ENCODE assay signal across 7 mouse cellular contexts in genomic region chr8:70383287-70383686, GRCm38 (mm10). TPM values are rescaled to one million over a fixed set of nuclear protein-coding genes. Genes with fewer than 3 reads are reported as not detected.
DNase-seq lines count a peak whose midpoint lies in the region; ATAC-seq and TF ChIP-seq lines count a peak whose summit lies in the region.

No protein-coding gene starts in this region.

- peak; percentile 87 for DNase-seq in NIH3T3 (ENCODE audit: low read depth)
- peak; percentile 77 for DNase-seq in cerebellum, adult 11 months
- DNase-seq in forebrain, postnatal 0 days: peak; percentile 70
- DNase-seq in left cerebral cortex, adult 11 months (ENCODE audit: low spot score): peak; percentile 65
- DNase-seq in lung, postnatal 25 days (ENCODE audit: low spot score): peak; percentile 66
- peak; percentile 55 for DNase-seq in right cerebral cortex, postnatal 14 days

- no peak overlapping the region for H3K9ac ChIP-seq in forebrain, postnatal 0 days
- no peak overlapping the region for H3K9ac ChIP-seq in hindbrain, embryonic 16.5 days (ENCODE audit: low read depth, low read length)

- peak; percentile 80 for TF ChIP-seq CTCF in forebrain, postnatal 0 days (IDR thresholded peaks at IDR 0.05; ENCODE audit: low read depth)

- peaks cover 9% of the 10 kb centered on the region for H3K27me3 ChIP-seq in forebrain, postnatal 0 days (ENCODE audit: insufficient read depth, low read length)
- H3K27me3 ChIP-seq in hindbrain, embryonic 16.5 days (replicated peaks; ENCODE audit: control insufficient read depth, insufficient read depth, low read length): peaks cover 12% of the 10 kb centered on the region

- H3K4me2 ChIP-seq in forebrain, postnatal 0 days (ENCODE audit: low read depth): no peak overlapping the region
- H3K4me2 ChIP-seq in hindbrain, embryonic 16.5 days (ENCODE audit: low read length): no peak overlapping the region

- peaks cover 37% of the 10 kb centered on the region for H3K36me3 ChIP-seq in forebrain, postnatal 0 days (ENCODE audit: insufficient read depth)
- H3K36me3 ChIP-seq in hindbrain, embryonic 16.5 days (ENCODE audit: control insufficient read depth, insufficient read depth, low read length): peaks cover 30% of the 10 kb centered on the region

- no peak overlapping the region for H3K4me3 ChIP-seq in forebrain, postnatal 0 days (ENCODE audit: low read depth, low read length)
- H3K4me3 ChIP-seq in hindbrain, embryonic 16.5 days (ENCODE audit: low read length): no peak overlapping the region

- WGBS in forebrain, postnatal 0 days: 50% methylated on average over 3 of the region's 3 CpGs
- WGBS in hindbrain, embryonic 16.5 days: 39% methylated on average over 3 of the region's 3 CpGs

- H3K4me1 ChIP-seq in forebrain, postnatal 0 days (ENCODE audit: insufficient read depth): no peaks in the 10 kb centered on the region
- H3K4me1 ChIP-seq in hindbrain, embryonic 16.5 days (ENCODE audit: control insufficient read depth, insufficient read depth, low read depth, low read length): no peaks in the 10 kb centered on the region

- peak; percentile 76 for ATAC-seq in forebrain, postnatal 0 days
- ATAC-seq in hindbrain, embryonic 16.5 days: peak; percentile 43; the same call in 1 of the 2 replicates

- H3K27ac ChIP-seq in forebrain, postnatal 0 days (ENCODE audit: low read depth, low read length): no peak overlapping the region
- no peak overlapping the region for H3K27ac ChIP-seq in hindbrain, embryonic 16.5 days (ENCODE audit: low read depth, low read length)

- H3K9me3 ChIP-seq in forebrain, postnatal 0 days (ENCODE audit: low read length): no peaks in the 10 kb centered on the region
- no peaks in the 10 kb centered on the region for H3K9me3 ChIP-seq in hindbrain, embryonic 16.5 days (ENCODE audit: control insufficient read depth, low read length)

RNA-seq across cellular contexts. Expression of gene Comp, which starts 9.9 kb away (rescaled TPM):
- total RNA-seq in forebrain, postnatal 0 days (2014; rRNA removed): 0.81 TPM in 1 of 2 replicates, not detected in the other
- polyA plus RNA-seq in forebrain, postnatal 0 days (2015; fragmentation: Nextera tagmentation; extraction: Ambion mirVana): 0.05 and 0.29 TPM in 2 replicates
- 0.58 and 2.8 TPM in 2 replicates for polyA plus RNA-seq in hindbrain, embryonic 16.5 days (2015; fragmentation: Nextera tagmentation; extraction: Ambion mirVana)

RNA-seq across cellular contexts. Expression of gene Upf1, which starts 30.2 kb away (rescaled TPM):
- 28.1 and 38.7 TPM in 2 replicates for total RNA-seq in forebrain, postnatal 0 days (2014; rRNA removed)
- 7.1 and 9.0 TPM in 2 replicates for polyA plus RNA-seq in forebrain, postnatal 0 days (2015; fragmentation: Nextera tagmentation; extraction: Ambion mirVana)
- polyA plus RNA-seq in hindbrain, embryonic 16.5 days (2015; fragmentation: Nextera tagmentation; extraction: Ambion mirVana): 7.4 and 10.1 TPM in 2 replicates

RNA-seq across cellular contexts. Expression of gene Gdf1, which starts 53.7 kb away (rescaled TPM):
- total RNA-seq in forebrain, postnatal 0 days (2014; rRNA removed): 8.1 and 9.3 TPM in 2 replicates
- 6.2 and 8.0 TPM in 2 replicates for polyA plus RNA-seq in forebrain, postnatal 0 days (2015; fragmentation: Nextera tagmentation; extraction: Ambion mirVana)
- 8.7 and 9.5 TPM in 2 replicates for polyA plus RNA-seq in hindbrain, embryonic 16.5 days (2015; fragmentation: Nextera tagmentation; extraction: Ambion mirVana)

RNA-seq across cellular contexts. Expression of gene Crtc1, which starts 56.1 kb away (rescaled TPM):
- 41.2 and 51.7 TPM in 2 replicates for total RNA-seq in forebrain, postnatal 0 days (2014; rRNA removed)
- polyA plus RNA-seq in forebrain, postnatal 0 days (2015; fragmentation: Nextera tagmentation; extraction: Ambion mirVana): 43.8 and 52.9 TPM in 2 replicates
- polyA plus RNA-seq in hindbrain, embryonic 16.5 days (2015; fragmentation: Nextera tagmentation; extraction: Ambion mirVana): 45.9 and 55.1 TPM in 2 replicates
